Mouse (Mus musculus) limb, embryonic 15.5 days (tissue): ENCODE results near the gene Ppm1h. TPM values are rescaled to one million over a fixed set of nuclear protein-coding genes. Genes with fewer than 3 reads are reported as not detected.
A peak's percentile ranks its signal among the peaks of the same experiment; 100 is the strongest.
"Not testable (repeated sequence)": the region's sequence is repeated elsewhere in the genome, so short reads cannot be mapped to it uniquely, and the experiment has no call there.

Experiments used
- ATAC-seq: fragments of 200-750 bp; cut with Nextera tagmentation; 2 replicates; pipeline ENCODE4 v1.8.0; 2017; ENCODE audit warnings: low read depth, moderate TSS enrichment; ENCODE audit not compliant: insufficient number of reproducible peaks, low FRiP score, low TSS enrichment
- H3K27ac ChIP-seq: fragments of 300-500 bp; sonication (generic); 2 replicates; pipeline ENCODE4 v1.5.1; 2015; ENCODE audit warnings: moderate library complexity, mild to moderate bottlenecking, inconsistent platforms
- H3K27me3 ChIP-seq: fragments of 300-500 bp; sonication (generic); 2 replicates; pipeline ENCODE4 v1.6.1; 2015; ENCODE audit warnings: inconsistent platforms
- H3K36me3 ChIP-seq: fragments of 300-500 bp; sonication (generic); 2 replicates; pipeline ENCODE4 v1.6.1; 2015; ENCODE audit warnings: inconsistent platforms
- H3K4me1 ChIP-seq: fragments of 300-500 bp; sonication (generic); 2 replicates; pipeline ENCODE4 v1.6.1; 2015; ENCODE audit warnings: inconsistent platforms
- H3K4me2 ChIP-seq: fragments of 300-500 bp; sonication (generic); 2 replicates; pipeline ENCODE4 v1.6.1; 2015; ENCODE audit warnings: mild to moderate bottlenecking, inconsistent platforms
- H3K4me3 ChIP-seq: fragments of 300-500 bp; sonication (generic); 2 replicates; pipeline ENCODE4 v1.5.1; 2015; ENCODE audit warnings: mild to moderate bottlenecking, inconsistent platforms
- H3K9ac ChIP-seq: fragments of 300-500 bp; sonication (generic); 2 replicates; pipeline ENCODE4 v1.6.1; 2015; ENCODE audit warnings: inconsistent platforms
- H3K9me3 ChIP-seq: fragments of 300-500 bp; sonication (generic); 2 replicates; pipeline ENCODE4 v1.6.1; 2016; ENCODE audit warnings: inconsistent platforms
- WGBS: fragments of 180-500 bp; shearing (Covaris S2); methylation state at CpG from one replicate; pipeline ENCODE4 v1.1.7; 2015; 5-methylcytosine and 5-hydroxymethylcytosine counted together
- polyA plus RNA-seq: library from polyadenylated mRNA; unstranded; fragments of >200 nt; fragmentation: Nextera tagmentation; extraction: Ambion mirVana; gene quantifications from 2 replicates; pipeline ENCODE4 v1.2.1, GENCODE M21; 2015

The Ppm1h gene
- polyA plus RNA-seq, 1 experiment from 2014 or later = 3.2 TPM

- no peak for ATAC-seq
- H3K27ac ChIP-seq = peak overlapping the region; percentile 68
- no peak overlapping the region for H3K9ac ChIP-seq
These were observed 254.7 kb downstream of the Ppm1h start for GRCm38 (mm10) chr10:122933053-122933838.

GRCm38 (mm10) chr10:122935406-122935805 is 256.8 kb downstream of the Ppm1h start:
- H3K9ac ChIP-seq, ATAC-seq, H3K36me3 ChIP-seq, H3K4me3 ChIP-seq, H3K9me3 ChIP-seq, H3K27ac ChIP-seq, H3K4me2 ChIP-seq, H3K27me3 ChIP-seq: not testable (repeated sequence)
- WGBS = no CpG with 5 or more reads among the region's 4 CpGs
- H3K4me1 ChIP-seq = peaks cover 34% of the 10 kb centered on the region

More at GRCm38 (mm10) chr10:122933053-122933838, 254.7 kb downstream of the Ppm1h start:
- Histone ChIP-seq H3K4me2 (no peak overlapping the region), H3K9me3 (no peaks in the 10 kb centered on the region), H3K27me3 (no peaks in the 10 kb centered on the region), H3K4me3 (no peak overlapping the region), H3K4me1 (peaks cover 45% of the 10 kb centered on the region), H3K36me3 (no peaks in the 10 kb centered on the region)
- WGBS = 78% methylated on average over 15 of the region's 15 CpGs

GRCm38 (mm10) chr10:122937380-122937779 is 258.8 kb downstream of the Ppm1h start:
- peaks cover 14% of the 10 kb centered on the region for H3K4me1 ChIP-seq
- not testable (repeated sequence) for H3K27me3 ChIP-seq, H3K9ac ChIP-seq, H3K27ac ChIP-seq, H3K9me3 ChIP-seq, ATAC-seq, H3K36me3 ChIP-seq, H3K4me3 ChIP-seq, H3K4me2 ChIP-seq
- no CpG with 5 or more reads among the region's 4 CpGs for WGBS

GRCm38 (mm10) chr10:122939546-122939945 is 261.0 kb downstream of the Ppm1h start:
- no peaks in the 10 kb centered on the region for H3K27me3 ChIP-seq
- no peak for ATAC-seq
- H3K27ac ChIP-seq = no peak overlapping the region
- H3K9me3 ChIP-seq = no peaks in the 10 kb centered on the region
- H3K36me3 ChIP-seq = no peaks in the 10 kb centered on the region
- no peak overlapping the region for H3K4me3 ChIP-seq
- H3K4me1 ChIP-seq = peaks cover 15% of the 10 kb centered on the region
- H3K4me2 ChIP-seq = no peak overlapping the region
- 84% methylated on average over 10 of the region's 10 CpGs for WGBS
- no peak overlapping the region for H3K9ac ChIP-seq

GRCm38 (mm10) chr10:122942771-122943170 is 264.2 kb downstream of the Ppm1h start:
- no peak overlapping the region for H3K9ac ChIP-seq
- no peaks in the 10 kb centered on the region for H3K9me3 ChIP-seq
- WGBS = 58% methylated on average over 7 of the region's 7 CpGs
- no peaks in the 10 kb centered on the region for H3K36me3 ChIP-seq
- no peak overlapping the region for H3K4me3 ChIP-seq
- H3K4me2 ChIP-seq = no peak overlapping the region
- peak; percentile 55; the same call in 1 of the 2 replicates for ATAC-seq
- H3K4me1 ChIP-seq = peaks cover 15% of the 10 kb centered on the region
- H3K27ac ChIP-seq = no peak overlapping the region
- H3K27me3 ChIP-seq = no peaks in the 10 kb centered on the region

GRCm38 (mm10) chr10:122943824-122944223 is 265.3 kb downstream of the Ppm1h start:
- peaks cover 15% of the 10 kb centered on the region for H3K4me1 ChIP-seq
- ATAC-seq = no peak
- no peak overlapping the region for H3K27ac ChIP-seq
- 35% methylated on average over 6 of the region's 6 CpGs for WGBS
- no peaks in the 10 kb centered on the region for H3K27me3 ChIP-seq
- no peak overlapping the region for H3K4me2 ChIP-seq
- no peaks in the 10 kb centered on the region for H3K9me3 ChIP-seq
- H3K9ac ChIP-seq = no peak overlapping the region
- H3K4me3 ChIP-seq = no peak overlapping the region
- no peaks in the 10 kb centered on the region for H3K36me3 ChIP-seq

GRCm38 (mm10) chr10:122944888-122945287 is 266.3 kb downstream of the Ppm1h start:
- Histone ChIP-seq H3K27ac (no peak overlapping the region), H3K9ac (no peak overlapping the region), H3K27me3 (no peaks in the 10 kb centered on the region), H3K9me3 (no peaks in the 10 kb centered on the region), H3K4me3 (no peak overlapping the region), H3K4me2 (no peak overlapping the region), H3K36me3 (no peaks in the 10 kb centered on the region), H3K4me1 (peaks cover 15% of the 10 kb centered on the region)
- ATAC-seq = no peak
- WGBS = 71% methylated on average over 5 of the region's 5 CpGs

- ATAC-seq = no peak
- no peak overlapping the region for H3K4me3 ChIP-seq
- H3K9ac ChIP-seq = no peak overlapping the region
- no peaks in the 10 kb centered on the region for H3K27me3 ChIP-seq
- H3K27ac ChIP-seq = no peak overlapping the region
- H3K9me3 ChIP-seq = no peaks in the 10 kb centered on the region
- 63% methylated on average over 6 of the region's 6 CpGs for WGBS
- no peaks in the 10 kb centered on the region for H3K36me3 ChIP-seq
- H3K4me2 ChIP-seq = no peak overlapping the region
- no peaks in the 10 kb centered on the region for H3K4me1 ChIP-seq
These were observed 272.4 kb downstream of the Ppm1h start for GRCm38 (mm10) chr10:122950966-122951365.

- no peak overlapping the region for H3K4me2 ChIP-seq
- no peak overlapping the region for H3K27ac ChIP-seq
- no peak for ATAC-seq
- 89% methylated on average over 9 of the region's 9 CpGs for WGBS
- H3K4me1 ChIP-seq = no peaks in the 10 kb centered on the region
- no peak overlapping the region for H3K4me3 ChIP-seq
- H3K36me3 ChIP-seq = no peaks in the 10 kb centered on the region
- H3K27me3 ChIP-seq = no peaks in the 10 kb centered on the region
- H3K9me3 ChIP-seq = no peaks in the 10 kb centered on the region
- H3K9ac ChIP-seq = no peak overlapping the region
These were observed 275.0 kb downstream of the Ppm1h start for GRCm38 (mm10) chr10:122953576-122953975.

- ATAC-seq = no peak
- Histone ChIP-seq H3K27ac (no peak overlapping the region), H3K9me3 (no peaks in the 10 kb centered on the region), H3K4me3 (no peak overlapping the region), H3K4me2 (no peak overlapping the region), H3K4me1 (peaks cover 11% of the 10 kb centered on the region), H3K27me3 (no peaks in the 10 kb centered on the region; the same call in 1 of the 2 replicates), H3K36me3 (no peaks in the 10 kb centered on the region), H3K9ac (no peak overlapping the region)
- 81% methylated on average over 2 of the region's 2 CpGs for WGBS
These were observed 279.4 kb downstream of the Ppm1h start for GRCm38 (mm10) chr10:122957918-122958317.

- Histone ChIP-seq H3K9ac (no peak overlapping the region), H3K4me1 (peaks cover 17% of the 10 kb centered on the region), H3K27ac (no peak overlapping the region), H3K9me3 (no peaks in the 10 kb centered on the region), H3K27me3 (no peaks in the 10 kb centered on the region; the same call in 1 of the 2 replicates), H3K36me3 (no peaks in the 10 kb centered on the region), H3K4me3 (no peak overlapping the region), H3K4me2 (no peak overlapping the region)
- no peak for ATAC-seq
- 96% methylated on average over 5 of the region's 5 CpGs for WGBS
These were observed 280.1 kb downstream of the Ppm1h start for GRCm38 (mm10) chr10:122958699-122959098.

- H3K27ac ChIP-seq = no peak overlapping the region
- H3K27me3 ChIP-seq = no peaks in the 10 kb centered on the region; the same call in 1 of the 2 replicates
- peaks cover 25% of the 10 kb centered on the region for H3K4me1 ChIP-seq
- no peak overlapping the region for H3K4me2 ChIP-seq
- no peaks in the 10 kb centered on the region for H3K9me3 ChIP-seq
- WGBS = 87% methylated on average over 16 of the region's 16 CpGs
- no peak overlapping the region for H3K9ac ChIP-seq
- H3K36me3 ChIP-seq = no peaks in the 10 kb centered on the region
- ATAC-seq = no peak
- no peak overlapping the region for H3K4me3 ChIP-seq
These were observed 281.7 kb downstream of the Ppm1h start for GRCm38 (mm10) chr10:122960216-122960615.
